Mouse (Mus musculus): ENCODE results near the gene Zbtb40. TPM values are rescaled to one million over a fixed set of nuclear protein-coding genes. Genes with fewer than 3 reads are reported as not detected.

Zbtb40 gene
- 24.9 and 30.8 TPM in 2 replicates for polyA plus RNA-seq (2012; rRNA removed)

- TF ChIP-seq POLR2A (IDR thresholded peaks at IDR 0.05; ENCODE audit: control insufficient read depth, extremely low read depth, insufficient read depth, low read length, poor library complexity) (peak; percentile 21; the same call in 1 of the 2 replicates), CTCF (IDR thresholded peaks at IDR 0.05; ENCODE audit: borderline replicate concordance, control insufficient read depth, extremely low read depth, insufficient read depth, low read length, poor library complexity) (no peak)
- no peak within 1 kb of the TSS for H3K27ac ChIP-seq (ENCODE audit: control insufficient read depth, insufficient read depth, low read length)
- H3K27me3 ChIP-seq (ENCODE audit: control insufficient read depth, insufficient read depth, low read length) = no peaks in the 10 kb centered on the region; the same call in 1 of the 2 replicates
- 4% methylated on average over 32 of the region's 32 CpGs for WGBS
- H3K4me1 ChIP-seq (replicated peaks; ENCODE audit: control insufficient read depth, insufficient read depth, low read length) = peaks cover 9% of the 10 kb centered on the region
- H3K4me3 ChIP-seq (ENCODE audit: control insufficient read depth, insufficient read depth, low read length) = peak within 1 kb of the TSS; percentile 94
- DNase-seq = peak; percentile 83
- no peaks in the 10 kb centered on the region for H3K36me3 ChIP-seq (ENCODE audit: control insufficient read depth, insufficient read depth, low read length)
These were observed at the start of gene Zbtb40 for GRCm38 (mm10) chr4:137048550-137049032. Gene Zbtb40 (minus strand): TSS chr4:137048801.

- no peak for TF ChIP-seq CTCF (IDR thresholded peaks at IDR 0.05; ENCODE audit: borderline replicate concordance, control insufficient read depth, extremely low read depth, insufficient read depth, low read length, poor library complexity)
- no peak for TF ChIP-seq POLR2A (IDR thresholded peaks at IDR 0.05; ENCODE audit: control insufficient read depth, extremely low read depth, insufficient read depth, low read length, poor library complexity)
- Histone ChIP-seq H3K27me3 (ENCODE audit: control insufficient read depth, insufficient read depth, low read length) (no peaks in the 10 kb centered on the region), H3K4me3 (ENCODE audit: control insufficient read depth, insufficient read depth, low read length) (no peak overlapping the region), H3K27ac (ENCODE audit: control insufficient read depth, insufficient read depth, low read length) (no peak overlapping the region), H3K4me1 (replicated peaks; ENCODE audit: control insufficient read depth, insufficient read depth, low read length) (no peaks in the 10 kb centered on the region), H3K36me3 (ENCODE audit: control insufficient read depth, insufficient read depth, low read length) (no peaks in the 10 kb centered on the region)
- WGBS = 89% methylated on average over 4 of the region's 4 CpGs
- DNase-seq = no peak
These were observed 49.4 kb upstream of the Zbtb40 start for GRCm38 (mm10) chr4:137097984-137098327.

- DNase-seq = no peak
- Histone ChIP-seq H3K4me1 (replicated peaks; ENCODE audit: control insufficient read depth, insufficient read depth, low read length) (no peaks in the 10 kb centered on the region), H3K27me3 (ENCODE audit: control insufficient read depth, insufficient read depth, low read length) (no peaks in the 10 kb centered on the region), H3K4me3 (ENCODE audit: control insufficient read depth, insufficient read depth, low read length) (no peak overlapping the region), H3K36me3 (ENCODE audit: control insufficient read depth, insufficient read depth, low read length) (no peaks in the 10 kb centered on the region), H3K27ac (ENCODE audit: control insufficient read depth, insufficient read depth, low read length) (no peak overlapping the region)
- no peak for TF ChIP-seq CTCF (IDR thresholded peaks at IDR 0.05; ENCODE audit: borderline replicate concordance, control insufficient read depth, extremely low read depth, insufficient read depth, low read length, poor library complexity)
- no peak for TF ChIP-seq POLR2A (IDR thresholded peaks at IDR 0.05; ENCODE audit: control insufficient read depth, extremely low read depth, insufficient read depth, low read length, poor library complexity)
- WGBS = 73% methylated on average over 17 of the region's 17 CpGs
These were observed 48.8 kb upstream of the Zbtb40 start for GRCm38 (mm10) chr4:137097246-137097983.

- Histone ChIP-seq H3K36me3 (ENCODE audit: control insufficient read depth, insufficient read depth, low read length) (no peaks in the 10 kb centered on the region), H3K27me3 (ENCODE audit: control insufficient read depth, insufficient read depth, low read length) (no peaks in the 10 kb centered on the region), H3K27ac (ENCODE audit: control insufficient read depth, insufficient read depth, low read length) (no peak overlapping the region), H3K4me3 (ENCODE audit: control insufficient read depth, insufficient read depth, low read length) (no peak overlapping the region), H3K4me1 (replicated peaks; ENCODE audit: control insufficient read depth, insufficient read depth, low read length) (no peaks in the 10 kb centered on the region)
- WGBS = 81% methylated on average over 10 of the region's 10 CpGs
- DNase-seq = no peak
- TF ChIP-seq CTCF (IDR thresholded peaks at IDR 0.05; ENCODE audit: borderline replicate concordance, control insufficient read depth, extremely low read depth, insufficient read depth, low read length, poor library complexity) (no peak), POLR2A (IDR thresholded peaks at IDR 0.05; ENCODE audit: control insufficient read depth, extremely low read depth, insufficient read depth, low read length, poor library complexity) (no peak)
These were observed 47.8 kb upstream of the Zbtb40 start for GRCm38 (mm10) chr4:137096353-137096752.

- Histone ChIP-seq H3K4me3 (ENCODE audit: control insufficient read depth, insufficient read depth, low read length) (no peak overlapping the region), H3K4me1 (replicated peaks; ENCODE audit: control insufficient read depth, insufficient read depth, low read length) (no peaks in the 10 kb centered on the region), H3K36me3 (ENCODE audit: control insufficient read depth, insufficient read depth, low read length) (no peaks in the 10 kb centered on the region), H3K27me3 (ENCODE audit: control insufficient read depth, insufficient read depth, low read length) (no peaks in the 10 kb centered on the region; the same call in 1 of the 2 replicates), H3K27ac (ENCODE audit: control insufficient read depth, insufficient read depth, low read length) (no peak overlapping the region)
- TF ChIP-seq POLR2A (IDR thresholded peaks at IDR 0.05; ENCODE audit: control insufficient read depth, extremely low read depth, insufficient read depth, low read length, poor library complexity) (no peak), CTCF (IDR thresholded peaks at IDR 0.05; ENCODE audit: borderline replicate concordance, control insufficient read depth, extremely low read depth, insufficient read depth, low read length, poor library complexity) (no peak)
- 20% methylated on average over 18 of the region's 18 CpGs for WGBS
- DNase-seq = no peak
These were observed 36.6 kb upstream of the Zbtb40 start for GRCm38 (mm10) chr4:137085083-137085810.

- Histone ChIP-seq H3K27ac (ENCODE audit: control insufficient read depth, insufficient read depth, low read length) (no peak overlapping the region), H3K4me3 (ENCODE audit: control insufficient read depth, insufficient read depth, low read length) (no peak overlapping the region), H3K36me3 (ENCODE audit: control insufficient read depth, insufficient read depth, low read length) (no peaks in the 10 kb centered on the region), H3K4me1 (replicated peaks; ENCODE audit: control insufficient read depth, insufficient read depth, low read length) (no peaks in the 10 kb centered on the region), H3K27me3 (ENCODE audit: control insufficient read depth, insufficient read depth, low read length) (no peaks in the 10 kb centered on the region; the same call in 1 of the 2 replicates)
- TF ChIP-seq CTCF (IDR thresholded peaks at IDR 0.05; ENCODE audit: borderline replicate concordance, control insufficient read depth, extremely low read depth, insufficient read depth, low read length, poor library complexity) = no peak
- no peak for TF ChIP-seq POLR2A (IDR thresholded peaks at IDR 0.05; ENCODE audit: control insufficient read depth, extremely low read depth, insufficient read depth, low read length, poor library complexity)
- WGBS = 75% methylated on average over 2 of the region's 2 CpGs
- no peak for DNase-seq
These were observed 34.3 kb upstream of the Zbtb40 start for GRCm38 (mm10) chr4:137082866-137083265.

Measured in thymus, adult 2 months (tissue).